Mouse (Mus musculus) myocyte (in vitro differentiated cells): ENCODE data around the gene Ccdc87. TPM values are rescaled to one million over a fixed set of nuclear protein-coding genes. Genes with fewer than 3 reads are reported as not detected.
A peak's percentile ranks its signal among the peaks of the same experiment; 100 is the strongest.

ENCODE experiments used
- H3K27me3 ChIP-seq: one replicate; pipeline ENCODE4 v1.6.1; 2011; ENCODE audit not compliant: control insufficient read depth, insufficient read depth, insufficient read length
- H3K36me3 ChIP-seq: one replicate; pipeline ENCODE4 v1.6.1; 2011; ENCODE audit not compliant: control insufficient read depth, insufficient read depth
- H3K4me2 ChIP-seq: one replicate; pipeline ENCODE4 v1.6.1; 2011; ENCODE audit warnings: low read depth, control low read depth
- H3K4me3 ChIP-seq: one replicate; pipeline ENCODE4 v1.5.1; 2011; ENCODE audit warnings: mild to moderate bottlenecking, control low read depth, moderate library complexity
- H3K79me2 ChIP-seq: one replicate; pipeline ENCODE4 v1.6.1; 2011; ENCODE audit not compliant: control insufficient read depth, insufficient read depth
- H3ac ChIP-seq: one replicate; pipeline ENCODE4 v1.6.1; 2011; ENCODE audit not compliant: control insufficient read depth, insufficient read length
- CEBPB ChIP-seq: IDR thresholded peaks from 2 replicates; pipeline ENCODE4 v1.6.1; 2011; ENCODE audit warnings: mild to moderate bottlenecking, moderate library complexity; ENCODE audit not compliant: poor library complexity, insufficient read depth, severe bottlenecking
- E2F4 ChIP-seq: IDR thresholded peaks from one replicate; pipeline ENCODE4 v1.6.1; 2011; ENCODE audit warnings: mild to moderate bottlenecking, control low read depth, moderate library complexity; ENCODE audit not compliant: insufficient read depth
- MAX ChIP-seq: IDR thresholded peaks from one replicate; pipeline ENCODE4 v1.6.1; 2011; ENCODE audit warnings: low read depth, mild to moderate bottlenecking, control low read depth
- MYOD1 ChIP-seq, 3 experiments: IDR thresholded peaks; one replicate each; pipeline ENCODE4 v1.6.1; 2011; ENCODE audit warnings: control low read depth in 2 of 3, low read depth in 2 of 3, mild to moderate bottlenecking in 2 of 3, moderate library complexity in 1 of 3; ENCODE audit not compliant: insufficient read length in 2 of 3, control insufficient read depth in 1 of 3
- MYOG ChIP-seq, 3 experiments: IDR thresholded peaks; one replicate each; pipeline ENCODE4 v1.6.1; 2011; ENCODE audit warnings: control low read depth in 2 of 3, low read depth in 2 of 3, mild to moderate bottlenecking in 2 of 3; ENCODE audit not compliant: insufficient read length in 2 of 3, control insufficient read depth in 1 of 3, insufficient read depth in 1 of 3
- POLR2A ChIP-seq: IDR thresholded peaks from one replicate; pipeline ENCODE4 v1.6.1; 2011; ENCODE audit warnings: low read depth, mild to moderate bottlenecking, control low read depth, moderate library complexity; ENCODE audit not compliant: insufficient read length
- POLR2AphosphoS2 ChIP-seq: IDR thresholded peaks from one replicate; pipeline ENCODE4 v1.6.1; 2011; ENCODE audit warnings: low read depth, control low read depth; ENCODE audit not compliant: insufficient read length
- REST ChIP-seq: IDR thresholded peaks from one replicate; pipeline ENCODE4 v1.6.1; 2011; ENCODE audit warnings: mild to moderate bottlenecking, control low read depth, moderate library complexity; ENCODE audit not compliant: insufficient read depth, insufficient read length
- SRF ChIP-seq: IDR thresholded peaks from one replicate; pipeline ENCODE4 v1.6.1; 2011; ENCODE audit warnings: low read depth; ENCODE audit not compliant: control insufficient read depth, insufficient read length
- TCF12 ChIP-seq: IDR thresholded peaks from one replicate; pipeline ENCODE4 v1.6.1; 2011; ENCODE audit warnings: mild to moderate bottlenecking, control low read depth; ENCODE audit not compliant: poor library complexity, insufficient read depth, severe bottlenecking
- TCF3 ChIP-seq: IDR thresholded peaks from one replicate; pipeline ENCODE4 v1.6.1; 2011; ENCODE audit warnings: low read depth, control low read depth; ENCODE audit not compliant: insufficient read length
- USF1 ChIP-seq: IDR thresholded peaks from one replicate; pipeline ENCODE4 v1.6.1; 2011; ENCODE audit warnings: low read depth, mild to moderate bottlenecking, control low read depth, moderate library complexity
- polyA plus RNA-seq: library from polyadenylated mRNA; unstranded; fragments of >200 nt; fragmentation: generic; extraction: Trizol; gene quantifications from one replicate; pipeline ENCODE4 v1.2.1, GENCODE M21; 2012; ENCODE audit warnings: missing spikeins

Ccdc87 gene
- polyA plus RNA-seq, 1 experiment = 0.04 TPM

- H3K4me3 ChIP-seq = peak overlapping the region; percentile 43
- H3K36me3 ChIP-seq = no peaks in the 10 kb centered on the region
- H3K4me2 ChIP-seq = peak overlapping the region; percentile 96
- peak overlapping the region; percentile 48 for H3ac ChIP-seq
- no peak for TF ChIP-seq POLR2AphosphoS2
- TF ChIP-seq MYOG (IDR thresholded peaks at IDR 0.05; ENCODE audit: control insufficient read depth in 1 of 3, insufficient read depth in 1 of 3, insufficient read length in 2 of 3, low read depth in 2 of 3) = peak in 1 of 3 experiments; percentile 63
- TF ChIP-seq CEBPB = no peak
- peak in 1 of 3 experiments; percentile 39 for TF ChIP-seq MYOD1 (IDR thresholded peaks at IDR 0.05; ENCODE audit: control insufficient read depth in 1 of 3, insufficient read length in 2 of 3, low read depth in 2 of 3)
- no peak for TF ChIP-seq TCF12
- TF ChIP-seq USF1 = no peak
- peaks cover 8% of the 10 kb centered on the region for H3K79me2 ChIP-seq
- H3K27me3 ChIP-seq = no peaks in the 10 kb centered on the region
These were observed 37.6 kb downstream of the Ccdc87 start for GRCm38 (mm10) chr19:4876755-4877154.

- Histone ChIP-seq H3K27me3 (no peaks in the 10 kb centered on the region), H3K79me2 (peaks cover 8% of the 10 kb centered on the region), H3ac (peak within 1 kb of the TSS; percentile 48), H3K4me3 (peak within 1 kb of the TSS; percentile 43), H3K36me3 (no peaks in the 10 kb centered on the region), H3K4me2 (peak within 1 kb of the TSS; percentile 96)
- no peak for TF ChIP-seq REST
- peak; percentile 93 for TF ChIP-seq SRF
- no peak for TF ChIP-seq TCF3
- TF ChIP-seq POLR2A = peak; percentile 75
- no peak for TF ChIP-seq TCF12
- TF ChIP-seq MYOG (IDR thresholded peaks at IDR 0.05; ENCODE audit: control insufficient read depth in 1 of 3, insufficient read depth in 1 of 3, insufficient read length in 2 of 3, low read depth in 2 of 3) = no peak
- TF ChIP-seq MAX = no peak
- no peak for TF ChIP-seq USF1
- peak; percentile 31 for TF ChIP-seq POLR2AphosphoS2
- no peak for TF ChIP-seq MYOD1 (IDR thresholded peaks at IDR 0.05; ENCODE audit: control insufficient read depth in 1 of 3, insufficient read length in 2 of 3, low read depth in 2 of 3)
- peak; percentile 66; the same call in 1 of the 2 replicates for TF ChIP-seq CEBPB
- TF ChIP-seq E2F4 = no peak
These were observed 38.6 kb downstream of the Ccdc87 start, which contains the start of gene Actn3 for GRCm38 (mm10) chr19:4877785-4878184. Gene Actn3 (minus strand): TSS chr19:4877909.

GRCm38 (mm10) chr19:4878405-4879323, 39.5 kb downstream of the Ccdc87 start, which contains the start of gene Zdhhc24:
Gene Zdhhc24 (plus strand): TSS chr19:4878668.
- TF ChIP-seq POLR2AphosphoS2 (no peak), MAX (no peak), SRF (no peak), USF1 (no peak), MYOD1 (IDR thresholded peaks at IDR 0.05; ENCODE audit: control insufficient read depth in 1 of 3, insufficient read length in 2 of 3, low read depth in 2 of 3) (no peak), TCF12 (no peak), POLR2A (peak; percentile 49), MYOG (IDR thresholded peaks at IDR 0.05; ENCODE audit: control insufficient read depth in 1 of 3, insufficient read depth in 1 of 3, insufficient read length in 2 of 3, low read depth in 2 of 3) (peak in 1 of 3 experiments; percentile 12), TCF3 (no peak), REST (no peak), CEBPB (no peak), E2F4 (peak; percentile 7)
- H3K4me2 ChIP-seq = peak within 1 kb of the TSS; percentile 96
- peak within 1 kb of the TSS; percentile 48 for H3ac ChIP-seq
- peak within 1 kb of the TSS; percentile 43 for H3K4me3 ChIP-seq
- no peaks in the 10 kb centered on the region for H3K36me3 ChIP-seq
- no peaks in the 10 kb centered on the region for H3K27me3 ChIP-seq
- H3K79me2 ChIP-seq = peaks cover 8% of the 10 kb centered on the region

GRCm38 (mm10) chr19:4879324-4879703, 40.1 kb downstream of the Ccdc87 start:
- Histone ChIP-seq H3K79me2 (peaks cover 8% of the 10 kb centered on the region), H3K4me2 (peak overlapping the region; percentile 89), H3K36me3 (no peaks in the 10 kb centered on the region), H3ac (peak overlapping the region; percentile 48), H3K27me3 (no peaks in the 10 kb centered on the region), H3K4me3 (peak overlapping the region; percentile 43)
- no peak for TF ChIP-seq SRF
- no peak for TF ChIP-seq E2F4
- TF ChIP-seq MYOD1 (IDR thresholded peaks at IDR 0.05; ENCODE audit: control insufficient read depth in 1 of 3, insufficient read length in 2 of 3, low read depth in 2 of 3) = no peak
- TF ChIP-seq TCF3 = no peak
- TF ChIP-seq POLR2A = no peak
